Mouse (Mus musculus): Measurements from ENCODE around the gene Med13. TPM values are rescaled to one million over a fixed set of nuclear protein-coding genes. Genes with fewer than 3 reads are reported as not detected.

Gene Med13
- polyA plus RNA-seq, 1 experiment from 2014 or later = 12.7 TPM

DNA sequence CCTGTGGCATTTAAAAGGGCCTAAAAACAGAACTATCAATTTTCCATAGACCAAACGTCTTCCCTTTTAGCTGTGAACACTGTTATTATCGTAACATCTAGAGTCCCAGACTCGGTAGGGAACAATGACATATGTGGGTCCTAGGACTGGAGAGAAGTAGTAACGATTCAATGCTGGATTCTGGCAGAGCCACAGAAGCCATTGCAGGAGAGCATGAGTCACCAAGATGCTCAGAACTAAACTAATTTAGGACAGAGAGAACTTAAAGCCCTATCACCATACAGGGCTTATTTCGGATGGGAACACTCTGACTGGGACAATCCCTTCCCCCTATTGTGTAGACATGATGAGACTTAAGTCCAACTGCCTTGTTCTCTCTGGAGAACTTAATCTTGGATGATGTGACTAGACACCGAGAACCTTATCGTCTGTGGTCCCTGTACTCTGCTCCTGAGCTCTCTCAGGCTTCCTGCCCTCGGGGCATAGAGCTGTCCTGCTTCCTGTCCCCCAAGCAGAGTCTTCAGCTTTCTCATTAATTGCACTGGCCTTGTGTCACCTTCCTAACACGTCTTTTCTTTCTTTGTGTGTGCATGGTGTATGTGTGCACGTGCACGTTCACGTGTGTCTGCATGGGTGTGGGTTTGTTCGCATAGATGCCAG, 31.5 kb upstream of the Med13 start:
- Histone ChIP-seq H3K4me2 (replicated peaks) (no peak overlapping the region), H3K9me3 (no peaks in the 10 kb centered on the region), H3K9ac (no peak overlapping the region), H3K27ac (no peak overlapping the region), H3K4me3 (no peak overlapping the region), H3K4me1 (peaks cover 18% of the 10 kb centered on the region), H3K36me3 (no peaks in the 10 kb centered on the region), H3K27me3 (no peaks in the 10 kb centered on the region)
- 72% methylated on average over 13 of the region's 13 CpGs for WGBS
- ATAC-seq (ENCODE audit: insufficient number of reproducible peaks, insufficient read depth, low FRiP score, low TSS enrichment) = no peak

DNA sequence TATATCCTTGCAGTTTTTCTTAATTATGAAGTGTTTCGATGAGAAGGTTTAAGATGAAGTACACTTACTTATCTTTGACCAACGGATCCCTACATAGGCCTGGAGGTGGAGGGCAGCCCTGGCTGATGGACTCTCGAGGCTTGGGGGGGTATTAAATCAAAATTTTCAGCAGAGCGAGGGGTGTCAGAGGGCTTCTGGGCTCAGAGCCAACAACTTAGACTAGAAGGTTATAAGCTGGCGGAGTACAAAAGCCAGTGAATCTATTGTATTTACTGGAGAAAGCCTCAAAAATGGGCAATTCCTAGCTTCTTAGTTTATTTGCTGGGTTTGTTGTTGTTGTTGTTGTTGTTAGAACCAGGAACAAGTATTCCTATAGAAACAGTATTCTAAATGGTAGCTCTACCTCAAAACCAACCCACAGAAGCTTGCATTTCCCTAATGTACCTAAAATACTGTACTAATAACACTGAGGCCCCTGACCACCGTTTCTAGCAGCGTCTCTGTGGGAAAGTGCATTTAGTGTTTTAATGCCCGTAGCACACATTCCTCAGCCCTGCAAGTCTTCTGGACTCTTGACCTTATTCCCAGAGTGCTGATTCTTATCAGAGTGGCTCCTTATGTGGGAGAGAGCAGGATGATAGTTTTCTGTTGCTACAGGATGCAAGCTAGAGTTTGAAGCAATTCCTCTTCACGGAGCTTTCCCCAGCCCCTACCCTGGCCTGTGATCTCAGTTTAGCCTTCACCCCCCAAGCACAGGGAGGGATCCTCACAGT, 29.9 kb upstream of the Med13 start:
- peaks cover 18% of the 10 kb centered on the region for H3K4me1 ChIP-seq
- H3K36me3 ChIP-seq = no peaks in the 10 kb centered on the region
- no peak overlapping the region for H3K27ac ChIP-seq
- 44% methylated on average over 9 of the region's 9 CpGs for WGBS
- no peaks in the 10 kb centered on the region for H3K27me3 ChIP-seq
- H3K4me3 ChIP-seq = no peak overlapping the region
- no peak overlapping the region for H3K9ac ChIP-seq
- H3K4me2 ChIP-seq (replicated peaks) = no peak overlapping the region
- no peaks in the 10 kb centered on the region for H3K9me3 ChIP-seq
- ATAC-seq (ENCODE audit: insufficient number of reproducible peaks, insufficient read depth, low FRiP score, low TSS enrichment) = no peak

DNA sequence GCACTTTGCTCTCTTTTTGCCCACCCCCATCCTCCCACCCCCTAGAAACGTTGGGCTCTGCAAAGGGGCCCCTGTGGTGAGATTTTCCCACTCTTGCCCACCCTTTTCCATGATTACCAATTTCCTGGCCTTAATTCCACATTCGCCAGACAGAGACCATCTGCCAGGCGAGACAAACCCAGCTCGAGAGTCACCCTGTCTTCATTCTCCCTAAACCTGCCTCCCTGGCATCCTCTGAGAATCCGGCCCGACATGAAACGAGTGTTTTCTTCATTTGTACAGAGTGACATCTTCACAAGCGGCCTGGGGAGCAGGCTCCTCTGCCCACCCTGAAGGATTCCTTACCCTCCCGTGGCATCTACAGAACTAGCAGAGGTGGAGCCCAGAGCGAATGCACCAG, 29.2 kb upstream of the Med13 start:
- no peak overlapping the region for H3K4me2 ChIP-seq (replicated peaks)
- no peaks in the 10 kb centered on the region for H3K27me3 ChIP-seq
- no peaks in the 10 kb centered on the region for H3K9me3 ChIP-seq
- no peak overlapping the region for H3K4me3 ChIP-seq
- no peak overlapping the region for H3K27ac ChIP-seq
- WGBS = 63% methylated on average over 10 of the region's 10 CpGs
- no peak for ATAC-seq (ENCODE audit: insufficient number of reproducible peaks, insufficient read depth, low FRiP score, low TSS enrichment)
- H3K4me1 ChIP-seq = peaks cover 18% of the 10 kb centered on the region
- no peaks in the 10 kb centered on the region for H3K36me3 ChIP-seq
- no peak overlapping the region for H3K9ac ChIP-seq

DNA sequence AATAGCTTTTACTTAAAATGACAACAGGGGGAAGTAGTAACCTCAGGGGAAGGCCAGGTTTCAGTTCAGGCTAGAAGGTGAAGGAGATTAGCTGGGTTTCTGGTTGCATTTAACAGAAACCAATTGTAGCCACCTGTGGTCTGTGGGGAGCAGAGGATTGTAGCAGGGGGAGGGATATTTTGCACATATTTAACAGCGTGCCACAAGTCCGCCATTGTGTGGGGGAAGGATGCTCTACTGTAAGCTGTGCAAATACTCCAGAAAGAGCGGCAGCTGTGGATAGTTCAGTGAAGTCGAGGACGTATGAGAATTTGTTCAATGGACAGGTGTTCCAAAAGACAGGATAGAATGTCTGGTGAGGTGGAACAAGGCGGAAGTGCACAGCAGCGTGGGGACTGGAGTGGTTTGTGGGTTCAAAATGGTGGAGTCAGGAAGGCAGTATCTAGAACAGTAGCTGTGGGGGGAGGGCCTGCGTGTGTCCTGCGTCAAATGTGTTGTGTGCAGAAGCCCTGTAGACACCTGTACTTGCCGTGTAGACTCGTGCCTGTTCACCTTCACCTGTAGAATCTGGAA, 28.4 kb upstream of the Med13 start:
- H3K27me3 ChIP-seq = no peaks in the 10 kb centered on the region
- no peaks in the 10 kb centered on the region for H3K36me3 ChIP-seq
- no peak overlapping the region for H3K27ac ChIP-seq
- 67% methylated on average over 11 of the region's 11 CpGs for WGBS
- no peak overlapping the region for H3K4me3 ChIP-seq
- no peak for ATAC-seq (ENCODE audit: insufficient number of reproducible peaks, insufficient read depth, low FRiP score, low TSS enrichment)
- H3K4me2 ChIP-seq (replicated peaks) = no peak overlapping the region
- no peaks in the 10 kb centered on the region for H3K9me3 ChIP-seq
- H3K4me1 ChIP-seq = peaks cover 18% of the 10 kb centered on the region
- no peak overlapping the region for H3K9ac ChIP-seq

DNA sequence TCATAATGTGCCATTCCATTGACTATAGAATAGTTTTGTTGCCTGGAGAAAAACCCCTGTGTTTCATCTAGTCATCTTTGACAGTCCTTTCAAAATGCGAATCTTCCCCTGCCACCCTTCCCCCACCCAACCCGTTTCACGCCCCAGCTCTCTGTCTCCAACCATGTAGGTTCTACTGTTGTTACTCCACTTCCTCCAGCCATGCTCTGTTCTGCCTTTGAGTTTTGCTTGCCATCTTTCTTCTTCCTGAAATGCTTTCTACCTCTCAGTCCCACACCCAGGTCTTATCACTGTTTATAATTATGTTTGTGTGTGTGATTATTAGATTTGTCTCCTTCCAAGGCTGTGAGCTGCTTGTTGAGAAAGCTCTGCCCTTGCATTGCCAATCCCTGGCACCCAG, 26.7 kb upstream of the Med13 start:
- Histone ChIP-seq H3K27ac (no peak overlapping the region), H3K9ac (no peak overlapping the region), H3K36me3 (no peaks in the 10 kb centered on the region), H3K4me1 (peaks cover 18% of the 10 kb centered on the region), H3K9me3 (no peaks in the 10 kb centered on the region), H3K27me3 (no peaks in the 10 kb centered on the region), H3K4me3 (no peak overlapping the region), H3K4me2 (replicated peaks) (no peak overlapping the region)
- 83% methylated on average over 3 of the region's 3 CpGs for WGBS
- no peak for ATAC-seq (ENCODE audit: insufficient number of reproducible peaks, insufficient read depth, low FRiP score, low TSS enrichment)

DNA sequence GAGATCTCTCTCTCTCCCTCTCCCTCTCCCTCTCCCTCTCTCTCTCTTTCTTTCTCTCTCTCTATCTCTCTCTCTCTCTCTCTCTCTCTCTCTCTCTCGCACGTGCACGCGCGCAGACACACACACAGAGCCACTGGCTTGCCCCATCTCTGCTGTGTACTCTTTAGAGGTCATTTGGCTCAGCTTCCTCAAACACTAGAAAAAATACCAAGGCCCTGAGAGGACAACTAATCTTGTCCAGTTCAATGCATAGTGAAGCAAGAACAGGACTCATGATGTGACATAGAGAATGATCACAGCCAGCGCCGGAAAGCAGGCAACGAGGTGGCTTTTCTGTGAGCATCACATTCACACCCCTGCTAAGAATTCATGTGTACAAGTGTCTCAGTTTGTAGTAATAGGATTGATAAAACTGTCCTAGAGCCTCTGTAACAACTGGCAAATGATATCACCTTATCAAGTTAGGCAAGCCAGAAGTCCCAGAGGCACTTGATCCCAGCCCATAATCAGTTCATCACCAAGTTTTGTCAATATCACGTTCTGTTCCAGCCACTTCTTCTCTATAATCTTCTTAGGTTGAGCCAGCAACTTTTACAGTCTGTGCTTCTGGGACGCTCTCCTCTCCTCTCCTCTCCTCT, 25.2 kb upstream of the Med13 start:
- H3K36me3 ChIP-seq = no peaks in the 10 kb centered on the region
- no peak overlapping the region for H3K9ac ChIP-seq
- no peak overlapping the region for H3K4me3 ChIP-seq
- WGBS = 91% methylated on average over 10 of the region's 10 CpGs
- no peaks in the 10 kb centered on the region for H3K27me3 ChIP-seq
- H3K27ac ChIP-seq = no peak overlapping the region
- no peaks in the 10 kb centered on the region for H3K9me3 ChIP-seq
- H3K4me1 ChIP-seq = peaks cover 15% of the 10 kb centered on the region
- H3K4me2 ChIP-seq (replicated peaks) = no peak overlapping the region
- no peak for ATAC-seq (ENCODE audit: insufficient number of reproducible peaks, insufficient read depth, low FRiP score, low TSS enrichment)

DNA sequence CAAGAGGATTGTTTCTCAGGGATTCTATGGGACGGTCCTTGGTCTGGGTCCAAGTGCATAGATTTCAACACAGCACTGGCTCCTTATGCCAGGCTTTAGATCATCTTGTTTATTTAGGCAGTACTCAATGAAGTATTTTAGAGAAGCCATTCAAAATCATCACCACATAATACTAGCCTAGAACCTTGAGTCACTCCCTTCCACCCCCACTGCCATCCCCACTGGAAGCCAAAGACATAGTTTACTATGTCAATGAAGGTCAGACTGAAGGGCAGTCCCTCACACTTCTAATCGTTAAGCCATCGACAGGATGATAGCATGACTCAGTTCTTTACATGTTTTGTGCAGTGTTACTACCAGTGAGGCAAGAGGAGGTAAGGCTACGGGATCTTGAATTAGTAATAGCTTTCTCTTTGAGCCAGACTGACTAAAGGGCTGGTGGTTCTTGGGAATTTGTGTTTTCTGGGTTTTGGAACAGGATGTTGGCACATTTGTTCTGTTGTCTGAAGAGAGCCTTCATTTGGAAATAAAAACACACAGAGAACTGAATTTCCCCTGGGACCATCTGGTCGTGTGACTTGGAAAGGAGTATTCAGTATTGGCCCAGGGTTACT, 24.2 kb upstream of the Med13 start:
- Histone ChIP-seq H3K27me3 (no peaks in the 10 kb centered on the region), H3K36me3 (no peaks in the 10 kb centered on the region), H3K4me2 (replicated peaks) (no peak overlapping the region), H3K9ac (no peak overlapping the region), H3K9me3 (no peaks in the 10 kb centered on the region), H3K4me3 (no peak overlapping the region), H3K4me1 (peaks cover 6% of the 10 kb centered on the region; the same call in 1 of the 2 replicates), H3K27ac (no peak overlapping the region)
- ATAC-seq (ENCODE audit: insufficient number of reproducible peaks, insufficient read depth, low FRiP score, low TSS enrichment) = no peak
- WGBS = 72% methylated on average over 5 of the region's 5 CpGs

DNA sequence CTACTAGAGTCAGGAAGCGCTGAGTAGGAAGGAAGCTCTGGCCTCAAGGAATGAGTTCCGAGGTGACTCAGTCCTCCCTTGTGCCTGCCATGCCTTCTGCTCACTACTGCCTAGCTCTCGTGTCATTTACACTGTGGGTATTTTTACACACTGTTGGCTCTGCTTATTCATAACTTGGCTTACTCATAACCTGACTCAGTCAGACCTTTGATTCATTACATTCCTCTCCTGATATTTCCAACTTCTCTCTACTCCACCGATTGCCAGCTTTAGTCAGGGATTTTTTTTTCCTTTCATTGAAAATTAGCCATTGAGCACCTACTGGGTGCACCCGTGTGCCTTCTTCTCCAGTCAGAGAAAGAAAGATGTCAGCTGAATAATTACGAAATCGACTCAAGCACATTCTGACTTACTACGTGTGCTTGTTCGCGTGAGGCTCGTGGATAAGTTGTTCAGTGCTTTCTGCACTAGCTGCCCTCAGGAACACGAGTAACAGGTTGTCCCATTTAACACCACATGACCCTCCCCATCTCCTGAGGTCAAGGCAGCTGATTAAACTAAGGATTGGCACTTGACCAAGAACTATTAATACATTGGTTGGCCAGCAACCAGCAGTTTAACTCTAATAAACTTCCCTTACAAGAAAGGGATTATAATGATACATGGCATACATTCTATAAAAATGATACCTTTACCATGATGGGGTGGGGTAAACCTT, 23.3 kb upstream of the Med13 start:
- H3K9me3 ChIP-seq = no peaks in the 10 kb centered on the region
- H3K4me2 ChIP-seq (replicated peaks) = no peak overlapping the region
- no peaks in the 10 kb centered on the region for H3K36me3 ChIP-seq
- no peak overlapping the region for H3K27ac ChIP-seq
- WGBS = 82% methylated on average over 12 of the region's 12 CpGs
- no peaks in the 10 kb centered on the region for H3K27me3 ChIP-seq
- H3K9ac ChIP-seq = no peak overlapping the region
- H3K4me3 ChIP-seq = no peak overlapping the region
- ATAC-seq (ENCODE audit: insufficient number of reproducible peaks, insufficient read depth, low FRiP score, low TSS enrichment) = no peak
- H3K4me1 ChIP-seq = no peaks in the 10 kb centered on the region

DNA sequence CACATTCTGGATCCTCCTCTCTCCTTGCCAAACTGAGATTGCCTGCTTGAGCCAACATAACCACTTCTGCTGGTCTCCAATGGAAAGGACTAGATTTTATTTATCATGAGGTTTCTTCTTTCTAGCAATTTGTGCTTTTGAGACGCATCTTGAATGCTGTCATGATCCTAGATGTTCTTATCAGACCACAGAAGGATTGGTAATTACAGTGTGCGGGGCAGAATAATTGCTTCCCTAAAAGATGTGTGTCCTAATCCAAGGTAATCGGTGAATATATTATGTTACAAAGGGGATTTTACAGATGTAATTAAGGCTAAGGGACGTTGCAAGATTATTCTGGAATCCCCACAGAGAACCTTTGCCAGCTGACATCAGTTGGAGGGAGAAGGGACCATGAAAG, 21.6 kb upstream of the Med13 start:
- Histone ChIP-seq H3K9me3 (no peaks in the 10 kb centered on the region), H3K4me2 (replicated peaks) (no peak overlapping the region), H3K4me1 (no peaks in the 10 kb centered on the region), H3K27me3 (no peaks in the 10 kb centered on the region), H3K9ac (no peak overlapping the region), H3K4me3 (no peak overlapping the region), H3K36me3 (no peaks in the 10 kb centered on the region), H3K27ac (no peak overlapping the region)
- WGBS = 47% methylated on average over 4 of the region's 4 CpGs
- no peak for ATAC-seq (ENCODE audit: insufficient number of reproducible peaks, insufficient read depth, low FRiP score, low TSS enrichment)

DNA sequence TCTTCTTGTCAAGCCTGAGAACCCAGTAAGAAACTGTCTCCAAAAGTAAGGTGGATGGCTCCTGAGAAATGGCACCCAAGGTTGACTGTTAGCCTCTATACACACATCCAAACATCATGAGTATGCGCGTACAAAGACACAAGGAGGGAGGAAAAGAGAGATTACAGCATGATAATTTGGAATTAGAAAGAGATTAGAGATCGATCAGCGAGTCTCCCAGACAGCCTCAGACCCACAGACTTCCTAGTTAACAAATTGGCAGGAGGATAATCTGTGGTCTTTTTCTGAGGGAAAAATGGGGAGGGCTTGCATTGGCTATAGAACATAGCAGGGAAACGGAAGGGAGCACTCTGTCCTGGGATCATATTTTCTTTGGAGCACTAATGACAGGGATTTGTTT, 20.4 kb upstream of the Med13 start:
- no peaks in the 10 kb centered on the region for H3K36me3 ChIP-seq

DNA sequence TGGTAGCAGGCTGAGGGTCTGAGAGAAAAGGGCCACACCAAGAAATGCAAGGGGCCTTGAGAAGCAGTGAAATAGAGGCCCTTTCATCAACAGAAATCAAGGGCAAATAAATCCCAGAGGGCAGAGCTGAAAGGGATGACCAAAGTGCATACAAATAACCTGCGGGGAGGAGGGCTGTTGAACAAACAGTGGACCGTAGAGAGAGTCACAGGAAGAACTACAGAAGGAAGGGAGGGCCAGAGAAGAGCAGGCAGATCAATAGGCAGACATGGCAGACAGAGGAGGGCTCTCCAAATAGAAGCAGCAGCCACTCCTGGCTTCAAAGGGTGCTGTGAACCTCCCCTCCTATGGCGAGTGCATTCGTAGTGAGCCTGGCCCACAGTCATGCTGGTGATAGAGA, 19.3 kb upstream of the Med13 start:
- H3K9ac ChIP-seq = no peak overlapping the region
- no peak for ATAC-seq (ENCODE audit: insufficient number of reproducible peaks, insufficient read depth, low FRiP score, low TSS enrichment)

More for the DNA sequence above, 20.4 kb upstream of the Med13 start:
- WGBS = 88% methylated on average over 5 of the region's 5 CpGs
- ATAC-seq (ENCODE audit: insufficient number of reproducible peaks, insufficient read depth, low FRiP score, low TSS enrichment) = no peak
- Histone ChIP-seq H3K4me2 (replicated peaks) (no peak overlapping the region), H3K4me3 (no peak overlapping the region), H3K4me1 (no peaks in the 10 kb centered on the region), H3K27ac (no peak overlapping the region), H3K9ac (no peak overlapping the region), H3K27me3 (no peaks in the 10 kb centered on the region), H3K9me3 (no peaks in the 10 kb centered on the region)

More for the DNA sequence above, 19.3 kb upstream of the Med13 start:
- no peaks in the 10 kb centered on the region for H3K36me3 ChIP-seq
- no peak overlapping the region for H3K4me3 ChIP-seq
- H3K27me3 ChIP-seq = no peaks in the 10 kb centered on the region
- no peaks in the 10 kb centered on the region for H3K4me1 ChIP-seq
- no peaks in the 10 kb centered on the region for H3K9me3 ChIP-seq
- H3K4me2 ChIP-seq (replicated peaks) = no peak overlapping the region
- H3K27ac ChIP-seq = no peak overlapping the region
- 77% methylated on average over 4 of the region's 4 CpGs for WGBS

Measured in embryonic facial prominence, embryonic 12.5 days (tissue).